Mouse (Mus musculus) spleen, adult 2 months (tissue): ENCODE measurements around the gene Slc25a34.

Source experiments
- CTCF ChIP-seq: fragments of 200-500 bp; IDR thresholded peaks from 2 replicates; pipeline ENCODE4 v1.5.1; 2011; ENCODE audit warnings: mild to moderate bottlenecking, inconsistent platforms; ENCODE audit not compliant: insufficient read depth, insufficient read length, insufficient replicate concordance; ENCODE audit errors: extremely low read depth
- POLR2A ChIP-seq: fragments of 200-500 bp; IDR thresholded peaks from 2 replicates; pipeline ENCODE4 v1.6.1; 2011; ENCODE audit warnings: low read depth, low read length, inconsistent platforms

- TF ChIP-seq POLR2A (no peak), CTCF (peak; percentile 84; the same call in 1 of the 2 replicates)
Measured at GRCm38 (mm10) chr4:141618565-141619243, 4.9 kb downstream of the Slc25a34 start, which contains the start of gene Tmem82.
